Mouse (Mus musculus) hindbrain, embryonic 12.5 days (tissue): ENCODE results near the gene Nfkbie. TPM values are rescaled to one million over a fixed set of nuclear protein-coding genes. Genes with fewer than 3 reads are reported as not detected.

Source experiments
- ATAC-seq: fragments of 200-750 bp; cut with Nextera tagmentation; 2 replicates; pipeline ENCODE4 v1.8.0; 2017; ENCODE audit warnings: moderate TSS enrichment; ENCODE audit not compliant: low FRiP score
- H3K27ac ChIP-seq: fragments of 300-500 bp; sonication (generic); 2 replicates; pipeline ENCODE4 v1.5.1; 2016; ENCODE audit warnings: mild to moderate bottlenecking
- H3K27me3 ChIP-seq: fragments of 300-500 bp; sonication (generic); 2 replicates; pipeline ENCODE4 v1.6.1; 2016; ENCODE audit warnings: mild to moderate bottlenecking
- H3K36me3 ChIP-seq: fragments of 300-500 bp; sonication (generic); 2 replicates; pipeline ENCODE4 v1.6.1; 2016; ENCODE audit warnings: mild to moderate bottlenecking
- H3K4me1 ChIP-seq: fragments of 300-500 bp; sonication (generic); 2 replicates; pipeline ENCODE4 v1.6.1; 2016
- H3K4me2 ChIP-seq: fragments of 300-500 bp; sonication (generic); replicated peaks from 2 replicates; pipeline ENCODE4 v1.6.1; 2016; ENCODE audit warnings: mild to moderate bottlenecking
- H3K4me3 ChIP-seq: fragments of 300-500 bp; sonication (generic); 2 replicates; pipeline ENCODE4 v1.5.1; 2016; ENCODE audit warnings: mild to moderate bottlenecking
- H3K9ac ChIP-seq: fragments of 300-500 bp; sonication (generic); 2 replicates; pipeline ENCODE4 v1.6.1; 2016; ENCODE audit warnings: mild to moderate bottlenecking, moderate library complexity
- H3K9me3 ChIP-seq: fragments of 300-500 bp; sonication (generic); replicated peaks from 2 replicates; pipeline ENCODE4 v1.6.1; 2016; ENCODE audit warnings: mild to moderate bottlenecking
- WGBS: fragments of 180-500 bp; shearing (Covaris S2); methylation state at CpG from one replicate; pipeline ENCODE4 v1.1.7; 2016; 5-methylcytosine and 5-hydroxymethylcytosine counted together
- polyA plus RNA-seq: library from polyadenylated mRNA; unstranded; fragments of >200 nt; fragmentation: Nextera tagmentation; extraction: Ambion mirVana; gene quantifications from 2 replicates; pipeline ENCODE4 v1.2.1, GENCODE M21; 2016

The Nfkbie gene
- polyA plus RNA-seq, 1 experiment from 2014 or later, result 7.7 TPM

DNA sequence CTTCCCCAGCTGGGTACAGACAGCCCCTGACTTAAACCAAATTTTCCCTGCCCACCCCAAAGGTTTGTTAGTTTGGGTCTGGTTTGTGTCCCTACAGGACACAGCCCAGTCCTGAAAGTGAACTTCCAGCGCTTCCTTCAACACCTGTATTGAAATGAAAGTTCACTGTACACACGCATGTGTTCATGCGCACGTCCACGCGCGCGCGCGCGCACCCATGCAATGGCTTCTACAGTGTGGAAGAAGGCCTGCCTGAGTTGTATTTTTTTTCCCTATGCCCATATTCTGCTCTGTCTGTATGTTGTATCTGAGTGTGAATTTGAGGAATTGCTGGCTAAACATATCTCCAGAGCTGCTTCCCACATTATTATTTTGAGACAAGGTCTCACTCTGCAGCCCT, 9.6 kb downstream of the Nfkbie start:
- Histone ChIP-seq H3K4me3 (peak overlapping the region; percentile 79), H3K4me2 (peak overlapping the region; percentile 95), H3K27me3 (no peaks in the 10 kb centered on the region), H3K4me1 (peaks cover 38% of the 10 kb centered on the region), H3K9ac (peak overlapping the region; percentile 95), H3K36me3 (peaks cover 47% of the 10 kb centered on the region), H3K9me3 (no peaks in the 10 kb centered on the region), H3K27ac (peak overlapping the region; percentile 90)
- 95% methylated on average over 11 of the region's 11 CpGs for WGBS
- no peak for ATAC-seq

DNA sequence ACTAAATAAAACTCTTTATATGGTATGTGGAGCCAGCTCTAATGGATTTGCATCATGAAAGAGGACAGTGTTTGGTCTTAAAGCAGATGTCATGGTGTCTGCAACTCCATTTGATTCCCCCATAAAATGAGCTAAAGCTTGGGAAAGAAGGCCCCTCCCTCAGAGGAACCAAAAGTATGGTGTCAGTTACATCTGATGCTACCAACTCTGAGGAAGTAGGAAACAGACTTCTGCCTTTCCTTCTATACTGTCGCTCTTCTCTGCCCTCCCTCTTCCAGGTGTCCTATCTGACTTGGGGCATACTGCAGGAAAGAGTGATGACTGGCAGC, 10.5 kb downstream of the Nfkbie start:
- no peaks in the 10 kb centered on the region for H3K9me3 ChIP-seq
- no peaks in the 10 kb centered on the region for H3K27me3 ChIP-seq
- no peak overlapping the region for H3K27ac ChIP-seq
- no peak for ATAC-seq
- H3K36me3 ChIP-seq, result peaks cover 56% of the 10 kb centered on the region
- peaks cover 45% of the 10 kb centered on the region for H3K4me1 ChIP-seq
- WGBS, result 84% methylated on average over 1 of the region's 1 CpGs
- H3K4me2 ChIP-seq, result no peak overlapping the region
- no peak overlapping the region for H3K4me3 ChIP-seq
- no peak overlapping the region for H3K9ac ChIP-seq

DNA sequence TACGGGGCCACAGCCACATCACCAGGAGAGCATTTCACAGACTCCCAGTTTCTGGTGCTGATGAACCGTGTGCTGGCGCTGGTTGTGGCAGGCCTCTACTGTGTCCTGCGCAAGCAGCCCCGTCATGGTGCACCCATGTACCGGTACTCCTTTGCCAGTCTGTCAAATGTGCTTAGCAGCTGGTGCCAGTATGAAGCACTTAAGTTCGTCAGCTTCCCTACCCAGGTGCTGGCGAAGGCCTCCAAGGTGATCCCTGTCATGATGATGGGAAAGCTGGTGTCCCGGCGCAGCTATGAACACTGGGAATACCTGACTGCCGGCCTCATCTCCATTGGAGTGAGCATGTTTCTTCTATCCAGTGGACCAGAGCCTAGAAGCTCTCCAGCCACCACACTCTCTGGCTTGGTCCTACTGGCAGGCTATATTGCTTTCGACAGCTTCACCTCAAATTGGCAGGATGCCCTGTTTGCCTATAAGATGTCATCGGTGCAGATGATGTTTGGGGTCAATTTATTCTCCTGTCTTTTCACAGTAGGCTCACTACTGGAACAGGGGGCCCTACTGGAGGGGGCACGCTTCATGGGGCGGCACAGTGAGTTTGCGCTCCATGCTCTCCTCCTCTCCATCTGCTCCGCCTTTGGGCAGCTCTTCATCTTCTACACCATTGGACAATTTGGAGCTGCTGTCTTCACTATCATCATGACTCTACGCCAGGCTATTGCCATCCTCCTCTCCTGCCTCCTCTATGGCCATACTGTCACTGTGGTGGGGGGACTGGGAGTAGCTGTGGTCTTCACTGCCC, 11.1 kb downstream of the Nfkbie start:
- H3K4me3 ChIP-seq, result no peak overlapping the region
- H3K9me3 ChIP-seq, result no peaks in the 10 kb centered on the region
- peak overlapping the region; percentile 55 for H3K27ac ChIP-seq
- H3K4me1 ChIP-seq, result peaks cover 51% of the 10 kb centered on the region
- peaks cover 61% of the 10 kb centered on the region for H3K36me3 ChIP-seq
- no peaks in the 10 kb centered on the region for H3K27me3 ChIP-seq
- WGBS, result 73% methylated on average over 18 of the region's 18 CpGs
- H3K9ac ChIP-seq, result no peak overlapping the region
- H3K4me2 ChIP-seq, result no peak overlapping the region
- ATAC-seq, result no peak

DNA sequence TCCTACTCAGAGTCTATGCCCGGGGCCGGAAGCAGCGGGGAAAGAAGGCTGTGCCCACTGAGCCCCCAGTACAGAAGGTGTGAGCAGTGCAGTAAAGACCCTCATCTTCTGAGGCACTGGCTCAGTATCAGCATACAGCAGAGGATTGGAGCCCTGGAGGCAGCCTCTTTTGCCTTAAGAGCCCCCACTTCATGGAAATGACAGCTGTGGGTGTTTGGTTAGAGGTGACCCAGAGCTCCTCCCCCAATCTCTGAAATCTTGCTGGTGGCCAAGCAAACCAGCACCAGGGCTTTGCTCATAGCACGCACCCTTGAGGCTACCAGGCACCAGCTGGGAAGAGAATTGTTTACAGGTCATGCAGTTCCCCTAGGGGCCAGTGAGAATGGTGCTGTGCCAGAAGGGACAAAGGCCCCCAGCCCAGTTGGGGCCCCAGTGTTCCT, 11.7 kb downstream of the Nfkbie start:
- 29% methylated on average over 4 of the region's 4 CpGs for WGBS
- H3K27me3 ChIP-seq, result no peaks in the 10 kb centered on the region
- peaks cover 63% of the 10 kb centered on the region for H3K36me3 ChIP-seq
- peak overlapping the region; percentile 55 for H3K27ac ChIP-seq
- peaks cover 54% of the 10 kb centered on the region for H3K4me1 ChIP-seq
- no peak for ATAC-seq
- H3K9ac ChIP-seq, result no peak overlapping the region
- no peaks in the 10 kb centered on the region for H3K9me3 ChIP-seq
- H3K4me2 ChIP-seq, result no peak overlapping the region
- no peak overlapping the region for H3K4me3 ChIP-seq

- Histone ChIP-seq H3K4me1 (peaks cover 54% of the 10 kb centered on the region), H3K4me2 (no peak overlapping the region), H3K4me3 (no peak overlapping the region), H3K9me3 (no peaks in the 10 kb centered on the region), H3K27ac (no peak overlapping the region), H3K36me3 (peaks cover 63% of the 10 kb centered on the region), H3K27me3 (no peaks in the 10 kb centered on the region), H3K9ac (no peak overlapping the region; the same call in 1 of the 2 replicates)
- no peak for ATAC-seq
- WGBS, result 90% methylated on average over 12 of the region's 12 CpGs
These were observed 13.5 kb downstream of the Nfkbie start for GRCm38 (mm10) chr17:45568990-45569389.

- no peaks in the 10 kb centered on the region for H3K9me3 ChIP-seq
- H3K9ac ChIP-seq, result no peak overlapping the region
- H3K27me3 ChIP-seq, result no peaks in the 10 kb centered on the region
- H3K4me3 ChIP-seq, result no peak overlapping the region
- no peak for ATAC-seq
- H3K4me1 ChIP-seq, result peaks cover 57% of the 10 kb centered on the region
- no peak overlapping the region for H3K27ac ChIP-seq
- 90% methylated on average over 4 of the region's 4 CpGs for WGBS
- H3K36me3 ChIP-seq, result peaks cover 63% of the 10 kb centered on the region
- no peak overlapping the region for H3K4me2 ChIP-seq
These were observed 14.5 kb downstream of the Nfkbie start for GRCm38 (mm10) chr17:45569999-45570398.

DNA sequence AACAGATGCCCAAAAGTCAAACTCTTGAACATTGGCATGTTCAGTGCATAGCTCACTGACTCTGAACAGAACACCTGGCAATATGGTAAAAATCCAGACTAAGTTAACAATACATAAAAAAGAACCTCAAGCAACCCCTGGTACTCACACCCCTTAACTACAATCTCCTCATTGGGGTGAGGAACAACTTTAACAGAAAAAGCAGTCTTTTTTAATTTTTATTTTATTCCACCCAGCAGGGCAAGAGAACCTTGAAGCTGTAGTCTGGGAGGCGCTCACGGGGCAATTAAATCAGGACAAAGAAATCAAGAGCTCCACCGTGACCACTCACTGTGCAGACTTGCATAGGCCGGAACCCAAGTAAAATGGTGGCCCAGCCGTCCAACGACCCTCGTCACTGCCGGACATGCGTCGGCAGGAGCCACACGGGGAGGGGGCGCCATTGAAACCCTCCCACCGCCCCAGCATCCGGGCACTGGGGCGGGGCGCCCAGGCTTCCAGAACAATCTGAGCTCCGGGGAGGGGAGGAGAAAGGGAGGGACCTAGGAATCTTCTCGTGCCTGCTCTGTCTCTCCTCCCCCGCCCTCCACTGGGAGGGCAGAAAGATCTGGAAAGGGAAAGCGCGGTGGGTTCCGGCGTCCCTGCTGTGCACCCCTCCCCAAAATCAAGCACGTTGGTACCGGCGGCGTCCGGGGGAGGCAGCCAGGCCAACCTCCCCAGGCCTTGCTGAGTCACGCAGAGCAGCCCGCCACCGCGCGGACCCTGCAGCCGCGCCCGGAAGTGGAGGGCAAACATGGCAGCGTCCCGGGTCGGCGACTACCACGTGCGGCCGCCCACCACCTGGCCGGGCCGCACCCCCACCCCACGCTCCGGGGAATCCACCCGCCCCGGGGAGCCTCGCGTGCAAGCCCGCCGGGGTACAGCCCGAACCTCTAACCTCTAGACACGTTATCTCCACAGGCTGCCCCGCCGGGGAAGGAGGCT, 16.9 kb downstream of the Nfkbie start:
- Histone ChIP-seq H3K9me3 (no peaks in the 10 kb centered on the region), H3K9ac (peak overlapping the region; percentile 99), H3K36me3 (peaks cover 44% of the 10 kb centered on the region), H3K4me1 (peaks cover 37% of the 10 kb centered on the region), H3K4me2 (peak overlapping the region; percentile 86), H3K27ac (peak overlapping the region; percentile 96), H3K4me3 (peak overlapping the region; percentile 98), H3K27me3 (no peaks in the 10 kb centered on the region)
- ATAC-seq, result peak; percentile 71
- under 1% methylated on average over 56 of the region's 57 CpGs for WGBS

DNA sequence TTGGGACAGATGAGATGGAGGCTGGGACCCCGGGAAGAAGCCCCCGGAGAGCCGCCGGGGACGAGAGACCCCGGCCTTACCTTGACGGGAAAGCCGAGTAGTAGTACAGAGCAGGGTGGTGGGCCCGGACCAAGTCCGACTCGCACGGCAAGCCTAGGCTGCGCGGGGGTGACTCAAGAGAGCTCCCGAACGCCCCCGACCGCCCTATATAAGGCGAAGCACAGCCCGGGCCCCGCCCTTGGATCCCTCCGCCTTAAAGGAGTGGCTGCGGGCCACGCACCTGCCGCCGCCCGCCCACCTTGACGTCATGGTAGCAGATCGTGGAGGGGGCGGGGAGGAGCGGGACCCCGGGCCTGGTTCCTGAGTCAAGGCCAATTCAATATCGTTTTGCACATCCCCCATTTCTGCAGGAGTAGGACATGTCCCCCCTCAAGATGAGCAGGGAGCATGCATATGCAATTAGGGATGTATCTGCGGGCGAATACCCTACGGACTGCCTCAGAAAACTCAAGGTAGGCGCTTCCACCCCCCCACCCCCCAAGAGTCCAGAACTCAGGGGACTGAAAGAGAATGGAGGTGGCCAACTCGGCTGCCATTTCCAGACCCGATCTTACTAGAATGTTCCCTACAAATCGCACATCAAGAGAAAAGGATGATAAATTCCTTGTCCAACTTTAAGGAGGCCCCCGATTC, 17.7 kb downstream of the Nfkbie start, which contains the start of gene Hsp90ab1:
Gene Hsp90ab1 (minus strand): TSS at position 185 of the 693 bp plus-strand sequence.
- H3K27me3 ChIP-seq, result no peaks in the 10 kb centered on the region
- peak within 1 kb of the TSS; percentile 96 for H3K27ac ChIP-seq
- H3K36me3 ChIP-seq, result peaks cover 35% of the 10 kb centered on the region
- ATAC-seq, result peak; percentile 85
- H3K4me1 ChIP-seq, result peaks cover 32% of the 10 kb centered on the region
- H3K9ac ChIP-seq, result peak within 1 kb of the TSS; percentile 99
- under 1% methylated on average over 41 of the region's 41 CpGs for WGBS
- H3K4me2 ChIP-seq, result peak within 1 kb of the TSS; percentile 86
- H3K4me3 ChIP-seq, result peak within 1 kb of the TSS; percentile 98
- no peaks in the 10 kb centered on the region for H3K9me3 ChIP-seq

DNA sequence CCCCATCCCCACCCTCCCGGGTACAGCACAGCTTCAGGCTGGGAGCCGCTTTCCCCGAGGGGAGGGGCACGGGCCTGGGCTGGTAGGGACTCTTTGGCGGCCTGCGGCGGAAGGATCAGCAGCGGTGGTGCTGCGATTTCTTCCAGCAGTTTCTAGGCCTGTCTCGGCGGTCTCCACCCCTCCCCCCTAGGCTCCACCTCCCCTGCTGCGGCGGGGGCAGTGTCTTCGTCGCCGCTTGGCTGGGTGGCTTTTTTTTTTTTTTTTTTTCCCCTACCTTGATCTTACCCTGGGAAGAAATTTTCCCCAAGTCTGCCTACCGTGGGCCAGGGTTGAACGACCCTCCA, 18.2 kb downstream of the Nfkbie start:
- peak; percentile 73 for ATAC-seq
- no peaks in the 10 kb centered on the region for H3K9me3 ChIP-seq
- no peaks in the 10 kb centered on the region for H3K27me3 ChIP-seq
- peak overlapping the region; percentile 98 for H3K4me3 ChIP-seq
- peak overlapping the region; percentile 86 for H3K4me2 ChIP-seq
- H3K4me1 ChIP-seq, result peaks cover 32% of the 10 kb centered on the region
- H3K27ac ChIP-seq, result peak overlapping the region; percentile 96
- peaks cover 30% of the 10 kb centered on the region for H3K36me3 ChIP-seq
- under 1% methylated on average over 13 of the region's 18 CpGs for WGBS
- H3K9ac ChIP-seq, result peak overlapping the region; percentile 99

- Histone ChIP-seq H3K36me3 (peaks cover 25% of the 10 kb centered on the region), H3K27me3 (no peaks in the 10 kb centered on the region), H3K4me3 (peak overlapping the region; percentile 98), H3K4me1 (peaks cover 32% of the 10 kb centered on the region), H3K9me3 (no peaks in the 10 kb centered on the region), H3K27ac (peak overlapping the region; percentile 96), H3K4me2 (peak overlapping the region; percentile 86), H3K9ac (peak overlapping the region; percentile 99)
- ATAC-seq, result peak; percentile 40
- 2% methylated on average over 17 of the region's 17 CpGs for WGBS
These were observed 18.7 kb downstream of the Nfkbie start for GRCm38 (mm10) chr17:45574129-45574761.

GRCm38 (mm10) chr17:45575123-45575897, 19.8 kb downstream of the Nfkbie start:
- 91% methylated on average over 8 of the region's 8 CpGs for WGBS
- peak overlapping the region; percentile 98; the same call in 1 of the 2 replicates for H3K4me3 ChIP-seq
- peaks cover 15% of the 10 kb centered on the region for H3K36me3 ChIP-seq
- peak overlapping the region; percentile 99 for H3K9ac ChIP-seq
- H3K9me3 ChIP-seq, result no peaks in the 10 kb centered on the region
- H3K4me1 ChIP-seq, result peaks cover 26% of the 10 kb centered on the region
- no peak overlapping the region for H3K4me2 ChIP-seq
- peak overlapping the region; percentile 96 for H3K27ac ChIP-seq
- no peak for ATAC-seq
- H3K27me3 ChIP-seq, result no peaks in the 10 kb centered on the region
